Mouse (Mus musculus): ENCODE data around the gene Smurf2.

Gene Smurf2

GRCm38 (mm10) chr11:106770195-106770974, 150.1 kb downstream of the Smurf2 start:
- no peak for DNase-seq
